Mouse (Mus musculus): ENCODE data around the gene Gm21973.

Gm21973 gene

GRCm38 (mm10) chr15:10325080-10325479 is at the start of gene Gm21973:
Gene Gm21973 (plus strand): TSS chr15:10325380.
- no peak for DNase-seq (ENCODE audit: low read depth, low spot score)

GRCm38 (mm10) chr15:10276386-10276785 is 48.8 kb upstream of the Gm21973 start:
- no peak for DNase-seq (ENCODE audit: low read depth, low spot score)

- no peak for DNase-seq (ENCODE audit: low read depth, low spot score)
Observed at GRCm38 (mm10) chr15:10277461-10277860, 47.7 kb upstream of the Gm21973 start.

- no peak for DNase-seq (ENCODE audit: low read depth, low spot score)
Observed at GRCm38 (mm10) chr15:10281546-10281945, 43.6 kb upstream of the Gm21973 start.

GRCm38 (mm10) chr15:10283661-10284060 is 41.5 kb upstream of the Gm21973 start:
- no peak for DNase-seq (ENCODE audit: low read depth, low spot score)

GRCm38 (mm10) chr15:10296570-10296969 is 28.6 kb upstream of the Gm21973 start:
- DNase-seq (ENCODE audit: low read depth, low spot score) = no peak

- DNase-seq (ENCODE audit: low read depth, low spot score) = no peak
Observed at GRCm38 (mm10) chr15:10298058-10298457, 27.1 kb upstream of the Gm21973 start.

GRCm38 (mm10) chr15:10299467-10299866 is 25.7 kb upstream of the Gm21973 start:
- no peak for DNase-seq (ENCODE audit: low read depth, low spot score)

GRCm38 (mm10) chr15:10306461-10306860 is 18.7 kb upstream of the Gm21973 start:
- no peak for DNase-seq (ENCODE audit: low read depth, low spot score)

GRCm38 (mm10) chr15:10311826-10312225 is 13.4 kb upstream of the Gm21973 start:
- DNase-seq (ENCODE audit: low read depth, low spot score) = no peak

GRCm38 (mm10) chr15:10313522-10314455 is 11.4 kb upstream of the Gm21973 start:
- peak; percentile 18 for DNase-seq (ENCODE audit: low read depth, low spot score)

GRCm38 (mm10) chr15:10330626-10331025 is 5.4 kb downstream of the Gm21973 start:
- DNase-seq (ENCODE audit: low read depth, low spot score) = no peak

- DNase-seq (ENCODE audit: low read depth, low spot score) = no peak
Observed at GRCm38 (mm10) chr15:10332566-10332965, 7.4 kb downstream of the Gm21973 start.

GRCm38 (mm10) chr15:10338606-10339005 is 13.4 kb downstream of the Gm21973 start:
- DNase-seq (ENCODE audit: low read depth, low spot score) = no peak

- no peak for DNase-seq (ENCODE audit: low read depth, low spot score)
Observed at GRCm38 (mm10) chr15:10347044-10347443, 21.9 kb downstream of the Gm21973 start.

- DNase-seq (ENCODE audit: low read depth, low spot score) = no peak
Observed at GRCm38 (mm10) chr15:10358039-10358948, 33.1 kb downstream of the Gm21973 start, which contains the start of gene Agxt2. Gene Agxt2 (plus strand): TSS chr15:10358532.

GRCm38 (mm10) chr15:10366331-10366730 is 41.2 kb downstream of the Gm21973 start:
- no peak for DNase-seq (ENCODE audit: low read depth, low spot score)

- DNase-seq (ENCODE audit: low read depth, low spot score) = no peak
Observed at GRCm38 (mm10) chr15:10375404-10375803, 50.2 kb downstream of the Gm21973 start.

- no peak for DNase-seq (ENCODE audit: low read depth, low spot score)
Observed at GRCm38 (mm10) chr15:10378338-10378959, 53.3 kb downstream of the Gm21973 start.

- DNase-seq (ENCODE audit: low read depth, low spot score) = no peak
Observed at GRCm38 (mm10) chr15:10379757-10380458, 54.7 kb downstream of the Gm21973 start.

GRCm38 (mm10) chr15:10387263-10387662 is 62.1 kb downstream of the Gm21973 start:
- no peak for DNase-seq (ENCODE audit: low read depth, low spot score)
